Mouse (Mus musculus): ENCODE results near the gene Vmn2r28.
"Not testable (repeated sequence)": the region's sequence is repeated elsewhere in the genome, so short reads cannot be mapped to it uniquely, and the experiment has no call there.

Vmn2r28 gene

DNA sequence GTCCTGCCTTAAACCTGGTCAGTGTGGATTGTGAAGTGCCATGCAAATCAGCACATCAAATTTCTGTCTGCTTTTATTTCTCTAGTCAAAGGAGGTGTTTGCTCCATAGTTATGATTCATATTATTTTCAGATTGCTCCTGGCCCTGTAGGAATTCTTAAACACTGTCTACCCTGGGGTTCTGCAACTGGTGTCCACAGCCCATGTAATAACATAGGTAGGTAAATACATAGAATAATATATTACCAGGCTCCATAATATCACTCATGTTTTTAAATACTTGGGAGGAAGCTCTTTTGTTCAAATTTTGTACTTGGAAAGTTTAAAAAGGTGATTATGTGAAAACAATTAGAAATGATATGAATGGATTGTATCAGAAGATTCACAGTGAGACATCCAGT lies at the start of gene Vmn2r28:
Gene Vmn2r28, minus strand, starts transcription at position 101 of the 400 bp plus-strand sequence.
- not testable (repeated sequence) for DNase-seq

DNA sequence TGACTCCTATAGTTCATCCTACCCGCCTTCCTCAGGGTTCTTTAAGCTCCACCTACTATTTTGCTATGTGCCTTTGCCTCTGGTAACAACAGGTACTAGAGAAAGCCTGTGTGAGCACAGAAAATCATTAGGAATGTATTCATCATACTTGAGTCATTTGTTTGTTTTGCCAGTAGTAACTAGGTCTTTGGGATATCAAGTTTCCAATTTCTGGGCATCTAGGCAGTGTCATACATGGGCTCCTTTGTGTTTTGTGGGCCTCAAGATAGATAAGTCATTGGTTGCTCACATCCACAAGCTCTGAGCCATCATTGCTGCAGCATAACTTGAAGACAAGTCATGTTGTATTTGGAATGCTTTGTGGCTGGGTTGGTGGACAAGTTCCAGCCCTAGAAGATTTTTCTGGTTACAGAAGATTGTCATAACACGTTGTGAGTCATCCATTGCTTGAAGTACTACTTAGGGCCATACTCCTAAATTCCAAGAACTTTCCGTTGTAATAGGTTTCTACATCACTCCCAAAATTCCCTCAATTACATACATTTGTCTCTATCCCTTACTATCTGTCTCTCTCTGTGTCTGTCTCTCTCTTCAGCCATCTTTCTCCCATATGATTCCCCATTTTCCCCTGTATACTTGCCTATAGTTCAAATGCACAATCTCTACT lies 47.1 kb upstream of the Vmn2r28 start:
- DNase-seq = not testable (repeated sequence)

DNA sequence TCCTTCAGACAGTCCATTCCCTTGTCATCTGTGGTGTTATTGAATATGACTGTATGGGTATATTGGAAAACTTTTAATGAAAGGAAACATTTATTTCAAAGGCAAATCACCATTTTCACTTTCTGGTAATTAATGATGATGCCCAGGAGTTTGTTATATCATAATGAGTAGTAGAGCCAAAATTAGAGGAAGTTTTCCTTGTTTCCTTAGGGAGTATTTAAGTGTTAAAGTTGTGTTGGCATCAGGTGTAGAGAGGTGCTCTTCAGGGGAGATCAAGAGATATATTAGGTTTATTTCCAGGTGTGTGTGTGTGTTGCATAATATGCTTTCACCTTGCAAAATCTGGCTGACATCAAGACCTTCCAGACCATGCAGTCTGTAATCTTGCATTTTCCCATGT lies 37.1 kb downstream of the Vmn2r28 start, which contains the start of gene Vmn1r59:
Gene Vmn1r59, minus strand, starts transcription at position 101 of the 400 bp plus-strand sequence.
- no peak for DNase-seq

DNA sequence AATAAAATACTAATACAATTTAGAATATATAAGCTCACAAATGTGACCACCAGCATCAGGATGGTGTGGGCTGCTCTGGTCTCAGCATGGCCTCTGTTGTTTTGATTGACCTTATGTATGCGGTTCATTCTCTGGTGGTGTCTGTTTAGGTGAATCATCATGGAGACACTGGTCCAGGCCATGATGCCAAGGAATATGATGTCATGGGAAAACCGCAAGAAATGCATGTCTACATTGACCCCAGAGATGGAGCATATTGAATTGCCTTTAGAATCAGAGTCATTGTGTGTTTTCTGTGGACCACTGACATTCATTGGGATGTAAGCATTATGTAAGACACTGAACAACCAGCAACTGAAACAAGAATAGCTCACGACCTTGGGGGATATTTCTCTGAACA lies 39.7 kb downstream of the Vmn2r28 start:
- not testable (repeated sequence) for DNase-seq

DNA sequence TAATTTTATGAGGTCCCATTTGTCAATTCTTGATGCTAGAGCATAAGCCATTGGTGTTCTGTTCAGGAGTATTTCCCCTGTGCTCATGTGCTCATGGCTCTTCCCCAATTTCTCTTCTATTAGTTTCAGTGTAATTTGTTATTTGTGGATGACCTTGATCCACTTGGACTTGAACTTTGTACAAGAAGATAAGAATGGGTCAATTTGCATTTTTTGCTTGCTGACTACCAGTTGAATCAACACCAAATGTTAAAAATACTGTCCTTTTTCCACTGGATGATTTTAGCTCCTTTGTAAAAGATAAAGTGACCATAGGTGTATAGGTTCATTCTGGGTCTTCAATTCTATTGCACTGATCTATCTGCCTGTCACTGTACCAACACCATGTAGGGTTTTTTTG lies 45.1 kb downstream of the Vmn2r28 start:
- DNase-seq = no peak

Measured in right cerebral cortex, postnatal 25 days (tissue).